Mouse (Mus musculus) liver, adult 10 weeks (tissue): ENCODE results near the gene Uimc1. TPM values are rescaled to one million over a fixed set of nuclear protein-coding genes. Genes with fewer than 3 reads are reported as not detected.

Experiments used
- polyA plus RNA-seq: library from polyadenylated mRNA; stranded (reverse); fragments of 350-450 nt; fragmentation: Illumina TruSeq; extraction: RNeasy Lipid Tissue Mini Kit (QIAGEN cat#74804); gene quantifications from one replicate; pipeline ENCODE4 v1.2.3, GENCODE M21; 2014; ENCODE audit warnings: low read depth, low replicate concordance

The Uimc1 gene
- polyA plus RNA-seq: 26.1 TPM

GRCm38 (mm10) chr13:55099726-55100478 is at the start of gene Uimc1:
Gene Uimc1, minus strand, starts transcription at chr13:55100300.

GRCm38 (mm10) chr13:55133448-55133847 is 33.3 kb upstream of the Uimc1 start, which contains the start of gene Gm17617:
Gene Gm17617, minus strand, starts transcription at chr13:55133548.

GRCm38 (mm10) chr13:55105045-55105952 is 5.2 kb upstream of the Uimc1 start, which contains the start of gene Zfp346:
Gene Zfp346, plus strand, starts transcription at chr13:55105311.

GRCm38 (mm10) chr13:55021194-55021779 is 78.8 kb downstream of the Uimc1 start, which contains the start of gene Hk3:
Gene Hk3, minus strand, starts transcription at chr13:55021385.

Other genes with a start within 250 kb of the Uimc1 start
- gene Unc5a, start 150.9 kb downstream of the Uimc1 start, polyA plus RNA-seq: not detected
- 0.19 TPM for gene Hk3, start 78.9 kb downstream of the Uimc1 start, polyA plus RNA-seq
- 2.2 TPM for gene Zfp346, start 5.0 kb upstream of the Uimc1 start, polyA plus RNA-seq
- gene Gm17617, start 33.2 kb upstream of the Uimc1 start, polyA plus RNA-seq: not detected
- gene Fgfr4, start 52.3 kb upstream of the Uimc1 start, polyA plus RNA-seq: 0.98 TPM
- gene Nsd1, start 109.5 kb upstream of the Uimc1 start, polyA plus RNA-seq: 24.7 TPM
- gene Prelid1, start 220.2 kb upstream of the Uimc1 start, polyA plus RNA-seq: 15.5 TPM
- 9.9 TPM for gene Rab24, start 221.6 kb upstream of the Uimc1 start, polyA plus RNA-seq
- gene Mxd3, start 229.5 kb upstream of the Uimc1 start, polyA plus RNA-seq: not detected